Mouse (Mus musculus) limb, embryonic 15.5 days (tissue): ENCODE measurements at regions not wholly inside any gene's neighbourhood (a gene's known extent, or its start where the extent isn't known, plus 50 kb on each side); places are given as distances from the start of the nearest gene placed in this dataset.
"Not testable (repeated sequence)": the region's sequence is repeated elsewhere in the genome, so short reads cannot be mapped to it uniquely, and the experiment has no call there.

Source experiments
- ATAC-seq: fragments of 200-750 bp; cut with Nextera tagmentation; 2 replicates; pipeline ENCODE4 v1.8.0; 2017; ENCODE audit warnings: low read depth, moderate TSS enrichment; ENCODE audit not compliant: insufficient number of reproducible peaks, low FRiP score, low TSS enrichment
- H3K27ac ChIP-seq: fragments of 300-500 bp; sonication (generic); 2 replicates; pipeline ENCODE4 v1.5.1; 2015; ENCODE audit warnings: moderate library complexity, mild to moderate bottlenecking, inconsistent platforms
- H3K27me3 ChIP-seq: fragments of 300-500 bp; sonication (generic); 2 replicates; pipeline ENCODE4 v1.6.1; 2015; ENCODE audit warnings: inconsistent platforms
- H3K36me3 ChIP-seq: fragments of 300-500 bp; sonication (generic); 2 replicates; pipeline ENCODE4 v1.6.1; 2015; ENCODE audit warnings: inconsistent platforms
- H3K4me1 ChIP-seq: fragments of 300-500 bp; sonication (generic); 2 replicates; pipeline ENCODE4 v1.6.1; 2015; ENCODE audit warnings: inconsistent platforms
- H3K4me2 ChIP-seq: fragments of 300-500 bp; sonication (generic); 2 replicates; pipeline ENCODE4 v1.6.1; 2015; ENCODE audit warnings: mild to moderate bottlenecking, inconsistent platforms
- H3K4me3 ChIP-seq: fragments of 300-500 bp; sonication (generic); 2 replicates; pipeline ENCODE4 v1.5.1; 2015; ENCODE audit warnings: mild to moderate bottlenecking, inconsistent platforms
- H3K9ac ChIP-seq: fragments of 300-500 bp; sonication (generic); 2 replicates; pipeline ENCODE4 v1.6.1; 2015; ENCODE audit warnings: inconsistent platforms
- H3K9me3 ChIP-seq: fragments of 300-500 bp; sonication (generic); 2 replicates; pipeline ENCODE4 v1.6.1; 2016; ENCODE audit warnings: inconsistent platforms
- WGBS: fragments of 180-500 bp; shearing (Covaris S2); methylation state at CpG from one replicate; pipeline ENCODE4 v1.1.7; 2015; 5-methylcytosine and 5-hydroxymethylcytosine counted together

GRCm38 (mm10) chr17:3006662-3007061 is 108.1 kb upstream of the Scaf8 start:
- Histone ChIP-seq H3K36me3 (no peaks in the 10 kb centered on the region), H3K27ac (no peak overlapping the region), H3K9me3 (peaks cover 30% of the 10 kb centered on the region), H3K4me2 (no peak overlapping the region), H3K9ac (no peak overlapping the region), H3K4me3 (no peak overlapping the region), H3K4me1 (no peaks in the 10 kb centered on the region), H3K27me3 (no peaks in the 10 kb centered on the region)
- no peak for ATAC-seq
- 81% methylated on average over 2 of the region's 2 CpGs for WGBS

GRCm38 (mm10) chr17:3007234-3007633 is 107.5 kb upstream of the Scaf8 start:
- no peaks in the 10 kb centered on the region for H3K4me1 ChIP-seq
- no peak overlapping the region for H3K9ac ChIP-seq
- no peaks in the 10 kb centered on the region for H3K36me3 ChIP-seq
- no peaks in the 10 kb centered on the region for H3K27me3 ChIP-seq
- H3K4me3 ChIP-seq = no peak overlapping the region
- no peak overlapping the region for H3K4me2 ChIP-seq
- peaks cover 30% of the 10 kb centered on the region for H3K9me3 ChIP-seq
- H3K27ac ChIP-seq = no peak overlapping the region
- no peak; the same call in 1 of the 2 replicates for ATAC-seq
- 50% methylated on average over 2 of the region's 2 CpGs for WGBS

- H3K4me2 ChIP-seq = no peak overlapping the region
- no peak overlapping the region for H3K4me3 ChIP-seq
- H3K4me1 ChIP-seq = no peaks in the 10 kb centered on the region
- H3K27ac ChIP-seq = no peak overlapping the region
- no peak overlapping the region for H3K9ac ChIP-seq
- H3K9me3 ChIP-seq = peaks cover 37% of the 10 kb centered on the region
- H3K36me3 ChIP-seq = no peaks in the 10 kb centered on the region
- 64% methylated on average over 2 of the region's 2 CpGs for WGBS
- no peaks in the 10 kb centered on the region for H3K27me3 ChIP-seq
- no peak for ATAC-seq
Measured at GRCm38 (mm10) chr17:3009939-3010338, 104.8 kb upstream of the Scaf8 start.

GRCm38 (mm10) chr17:3012045-3012444 is 102.7 kb upstream of the Scaf8 start:
- Histone ChIP-seq H3K4me2 (no peak overlapping the region), H3K9me3 (peaks cover 39% of the 10 kb centered on the region), H3K4me1 (no peaks in the 10 kb centered on the region), H3K27ac (no peak overlapping the region), H3K4me3 (no peak overlapping the region), H3K27me3 (no peaks in the 10 kb centered on the region), H3K36me3 (no peaks in the 10 kb centered on the region), H3K9ac (no peak overlapping the region)
- no peak for ATAC-seq
- 69% methylated on average over 1 of the region's 1 CpGs for WGBS

GRCm38 (mm10) chr17:3019631-3020391 is 95.0 kb upstream of the Scaf8 start:
- H3K9me3 ChIP-seq = peaks cover 7% of the 10 kb centered on the region; the same call in 1 of the 2 replicates
- H3K9ac ChIP-seq = no peak overlapping the region
- no peak overlapping the region for H3K27ac ChIP-seq
- no peak overlapping the region for H3K4me2 ChIP-seq
- H3K4me1 ChIP-seq = no peaks in the 10 kb centered on the region
- WGBS = 87% methylated on average over 2 of the region's 2 CpGs
- no peak overlapping the region for H3K4me3 ChIP-seq
- H3K27me3 ChIP-seq = no peaks in the 10 kb centered on the region
- ATAC-seq = peak; percentile 49; the same call in 1 of the 2 replicates
- no peaks in the 10 kb centered on the region for H3K36me3 ChIP-seq

GRCm38 (mm10) chr17:3020406-3020805 is 94.4 kb upstream of the Scaf8 start:
- Histone ChIP-seq H3K4me2 (no peak overlapping the region), H3K36me3 (no peaks in the 10 kb centered on the region), H3K9me3 (peaks cover 7% of the 10 kb centered on the region; the same call in 1 of the 2 replicates), H3K9ac (no peak overlapping the region), H3K27me3 (no peaks in the 10 kb centered on the region), H3K27ac (no peak overlapping the region), H3K4me3 (no peak overlapping the region), H3K4me1 (no peaks in the 10 kb centered on the region)
- peak; percentile 75; the same call in 1 of the 2 replicates for ATAC-seq
- WGBS = 92% methylated on average over 1 of the region's 1 CpGs

GRCm38 (mm10) chr17:3022245-3022935 is 92.4 kb upstream of the Scaf8 start:
- WGBS = 83% methylated on average over 5 of the region's 5 CpGs
- no peak for ATAC-seq
- Histone ChIP-seq H3K4me1 (no peaks in the 10 kb centered on the region), H3K27me3 (no peaks in the 10 kb centered on the region), H3K4me2 (no peak overlapping the region), H3K27ac (no peak overlapping the region), H3K9me3 (no peaks in the 10 kb centered on the region; the same call in 1 of the 2 replicates), H3K36me3 (no peaks in the 10 kb centered on the region), H3K9ac (no peak overlapping the region), H3K4me3 (no peak overlapping the region)

GRCm38 (mm10) chr17:3022936-3023247 is 91.9 kb upstream of the Scaf8 start:
- not testable (repeated sequence) for H3K4me2 ChIP-seq, H3K27ac ChIP-seq, H3K27me3 ChIP-seq, H3K9ac ChIP-seq, ATAC-seq, H3K4me3 ChIP-seq, H3K9me3 ChIP-seq, H3K4me1 ChIP-seq, H3K36me3 ChIP-seq
- WGBS = 41% methylated on average over 3 of the region's 3 CpGs

GRCm38 (mm10) chr17:3023426-3023825 is 91.3 kb upstream of the Scaf8 start:
- H3K9me3 ChIP-seq = no peaks in the 10 kb centered on the region
- no peak for ATAC-seq
- no peak overlapping the region for H3K4me3 ChIP-seq
- H3K36me3 ChIP-seq = no peaks in the 10 kb centered on the region
- no peak overlapping the region for H3K4me2 ChIP-seq
- H3K9ac ChIP-seq = no peak overlapping the region
- no peaks in the 10 kb centered on the region for H3K4me1 ChIP-seq
- 87% methylated on average over 1 of the region's 1 CpGs for WGBS
- H3K27me3 ChIP-seq = no peaks in the 10 kb centered on the region
- H3K27ac ChIP-seq = no peak overlapping the region

GRCm38 (mm10) chr17:3026859-3027258 is 87.9 kb upstream of the Scaf8 start:
- not testable (repeated sequence) for H3K9ac ChIP-seq, ATAC-seq, H3K4me2 ChIP-seq, H3K36me3 ChIP-seq, H3K27me3 ChIP-seq, H3K4me1 ChIP-seq, H3K4me3 ChIP-seq, H3K9me3 ChIP-seq, H3K27ac ChIP-seq
- WGBS = 31% methylated on average over 1 of the region's 1 CpGs

GRCm38 (mm10) chr17:3027376-3027775 is 87.4 kb upstream of the Scaf8 start:
- WGBS = 87% methylated on average over 4 of the region's 4 CpGs
- ATAC-seq = no peak
- no peaks in the 10 kb centered on the region for H3K9me3 ChIP-seq

GRCm38 (mm10) chr17:3029750-3030149 is 85.0 kb upstream of the Scaf8 start:
- H3K4me3 ChIP-seq, H3K36me3 ChIP-seq, H3K4me1 ChIP-seq, H3K27ac ChIP-seq, H3K9me3 ChIP-seq, H3K27me3 ChIP-seq, H3K4me2 ChIP-seq, H3K9ac ChIP-seq: not testable (repeated sequence)
- WGBS = 57% methylated on average over 2 of the region's 2 CpGs
- ATAC-seq = peak; percentile 73

More at GRCm38 (mm10) chr17:3027376-3027775, 87.4 kb upstream of the Scaf8 start:
- no peak overlapping the region for H3K27ac ChIP-seq
- H3K4me2 ChIP-seq = no peak overlapping the region
- H3K9ac ChIP-seq = no peak overlapping the region
- no peaks in the 10 kb centered on the region for H3K36me3 ChIP-seq
- H3K4me1 ChIP-seq = no peaks in the 10 kb centered on the region
- H3K4me3 ChIP-seq = no peak overlapping the region
- no peaks in the 10 kb centered on the region for H3K27me3 ChIP-seq
